Mouse (Mus musculus) E14TG2a.4 (cell line): ENCODE measurements around the gene Zfp579.

Experiments
- CTCF ChIP-seq: conservative IDR thresholded peaks from 2 replicates; pipeline ENCODE4 v1.5.1; 2014; ENCODE audit warnings: low read length
- POU5F1 ChIP-seq: IDR thresholded peaks from 2 replicates; pipeline ENCODE4 v1.6.1; 2014; ENCODE audit warnings: low read length, borderline replicate concordance

- TF ChIP-seq CTCF (no peak), POU5F1 (no peak)
Observed at GRCm38 (mm10) chr7:4975455-4975854, 20.5 kb downstream of the Zfp579 start.
